Mouse (Mus musculus): ENCODE data around the gene Eva1c. TPM values are rescaled to one million over a fixed set of nuclear protein-coding genes. Genes with fewer than 3 reads are reported as not detected.

Gene Eva1c
- polyA plus RNA-seq (2015; fragmentation: Nextera tagmentation; extraction: Ambion mirVana) = 2.6 and 3.5 TPM in 2 replicates

GRCm38 (mm10) chr16:90826457-90826856, at the start of gene Eva1c:
Eva1c (plus strand) TSS chr16:90826719.
- no peaks in the 10 kb centered on the region for H3K36me3 ChIP-seq
- no peak within 1 kb of the TSS for H3K4me3 ChIP-seq (replicated peaks)
- peaks cover 19% of the 10 kb centered on the region for H3K4me1 ChIP-seq
- peaks cover 24% of the 10 kb centered on the region for H3K27me3 ChIP-seq (replicated peaks)
- no peaks in the 10 kb centered on the region for H3K9me3 ChIP-seq (replicated peaks)
- no peak for ATAC-seq (ENCODE audit: low FRiP score)
- H3K27ac ChIP-seq (replicated peaks) = no peak within 1 kb of the TSS
- no peak within 1 kb of the TSS for H3K4me2 ChIP-seq
- no peak within 1 kb of the TSS for H3K9ac ChIP-seq (replicated peaks)
- WGBS = 69% methylated on average over 7 of the region's 7 CpGs

DNA sequence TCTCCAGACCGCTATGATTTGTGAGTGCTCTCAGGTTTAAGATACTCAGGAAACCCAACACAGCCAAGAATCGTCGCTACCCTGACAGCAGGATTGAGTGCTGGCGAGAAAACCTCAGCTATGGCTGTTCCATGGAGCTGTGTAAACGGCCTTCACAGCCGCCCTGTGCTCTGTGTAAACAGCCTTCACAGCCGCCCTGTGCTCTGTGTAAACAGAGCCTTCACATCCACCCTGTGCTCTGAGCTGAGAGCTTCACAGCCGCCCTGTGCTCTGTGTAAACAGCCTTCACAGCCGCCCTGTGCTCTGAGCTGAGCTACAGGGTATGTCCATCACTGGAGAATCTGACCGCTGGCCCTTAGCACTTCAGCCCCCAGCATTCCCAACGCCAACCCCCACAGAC, 46.7 kb upstream of the Eva1c start:
- Histone ChIP-seq H3K27me3 (replicated peaks) (no peaks in the 10 kb centered on the region), H3K4me3 (replicated peaks) (no peak overlapping the region), H3K4me1 (no peaks in the 10 kb centered on the region), H3K4me2 (no peak overlapping the region), H3K9me3 (replicated peaks) (no peaks in the 10 kb centered on the region), H3K27ac (replicated peaks) (no peak overlapping the region), H3K9ac (replicated peaks) (no peak overlapping the region), H3K36me3 (peaks cover 98% of the 10 kb centered on the region)
- 75% methylated on average over 11 of the region's 11 CpGs for WGBS
- ATAC-seq (ENCODE audit: low FRiP score) = no peak

- Histone ChIP-seq H3K4me3 (replicated peaks) (no peak overlapping the region), H3K4me2 (no peak overlapping the region), H3K9ac (replicated peaks) (no peak overlapping the region), H3K36me3 (peaks cover 97% of the 10 kb centered on the region), H3K4me1 (no peaks in the 10 kb centered on the region), H3K27ac (replicated peaks) (no peak overlapping the region), H3K27me3 (replicated peaks) (no peaks in the 10 kb centered on the region), H3K9me3 (replicated peaks) (no peaks in the 10 kb centered on the region)
- ATAC-seq (ENCODE audit: low FRiP score) = no peak
- WGBS = 94% methylated on average over 11 of the region's 11 CpGs
Observed at GRCm38 (mm10) chr16:90783302-90783701, 43.2 kb upstream of the Eva1c start.

DNA sequence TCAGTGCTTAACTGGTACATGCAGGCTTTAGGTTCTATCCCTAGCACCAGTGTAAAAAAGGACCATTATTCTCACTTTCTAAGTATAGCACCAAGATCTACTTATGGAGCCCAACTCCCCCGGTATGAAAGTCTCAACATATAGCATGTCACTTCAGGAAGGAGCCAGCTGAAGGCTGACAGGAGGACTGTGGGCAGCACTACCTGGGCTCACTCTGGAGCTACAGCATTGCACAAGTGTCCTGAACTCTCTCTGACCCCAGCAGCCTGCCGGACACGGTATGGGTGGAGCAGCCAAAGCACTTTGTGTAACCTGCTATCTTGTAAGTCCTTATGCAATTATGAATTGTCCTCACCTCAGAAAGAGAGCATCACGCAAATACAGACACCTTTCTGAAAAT, 41.3 kb upstream of the Eva1c start:
- H3K4me3 ChIP-seq (replicated peaks) = no peak overlapping the region
- no peak for ATAC-seq (ENCODE audit: low FRiP score)
- peaks cover 97% of the 10 kb centered on the region for H3K36me3 ChIP-seq
- H3K9ac ChIP-seq (replicated peaks) = no peak overlapping the region
- H3K27ac ChIP-seq (replicated peaks) = no peak overlapping the region
- 94% methylated on average over 4 of the region's 4 CpGs for WGBS
- H3K9me3 ChIP-seq (replicated peaks) = no peaks in the 10 kb centered on the region
- no peaks in the 10 kb centered on the region for H3K4me1 ChIP-seq
- no peak overlapping the region for H3K4me2 ChIP-seq
- H3K27me3 ChIP-seq (replicated peaks) = no peaks in the 10 kb centered on the region

GRCm38 (mm10) chr16:90788580-90788979, 37.9 kb upstream of the Eva1c start:
- ATAC-seq (ENCODE audit: low FRiP score) = no peak
- Histone ChIP-seq H3K27me3 (replicated peaks) (no peaks in the 10 kb centered on the region), H3K36me3 (peaks cover 94% of the 10 kb centered on the region), H3K4me3 (replicated peaks) (no peak overlapping the region), H3K27ac (replicated peaks) (no peak overlapping the region), H3K9ac (replicated peaks) (no peak overlapping the region), H3K9me3 (replicated peaks) (no peaks in the 10 kb centered on the region), H3K4me2 (no peak overlapping the region), H3K4me1 (no peaks in the 10 kb centered on the region)
- 98% methylated on average over 6 of the region's 6 CpGs for WGBS

- no peak for ATAC-seq (ENCODE audit: low FRiP score)
- Histone ChIP-seq H3K4me1 (no peaks in the 10 kb centered on the region), H3K36me3 (peaks cover 92% of the 10 kb centered on the region), H3K27ac (replicated peaks) (no peak overlapping the region), H3K9ac (replicated peaks) (no peak overlapping the region), H3K9me3 (replicated peaks) (no peaks in the 10 kb centered on the region), H3K27me3 (replicated peaks) (no peaks in the 10 kb centered on the region), H3K4me3 (replicated peaks) (no peak overlapping the region), H3K4me2 (no peak overlapping the region)
- 82% methylated on average over 6 of the region's 6 CpGs for WGBS
Observed at GRCm38 (mm10) chr16:90790946-90791345, 35.6 kb upstream of the Eva1c start.

DNA sequence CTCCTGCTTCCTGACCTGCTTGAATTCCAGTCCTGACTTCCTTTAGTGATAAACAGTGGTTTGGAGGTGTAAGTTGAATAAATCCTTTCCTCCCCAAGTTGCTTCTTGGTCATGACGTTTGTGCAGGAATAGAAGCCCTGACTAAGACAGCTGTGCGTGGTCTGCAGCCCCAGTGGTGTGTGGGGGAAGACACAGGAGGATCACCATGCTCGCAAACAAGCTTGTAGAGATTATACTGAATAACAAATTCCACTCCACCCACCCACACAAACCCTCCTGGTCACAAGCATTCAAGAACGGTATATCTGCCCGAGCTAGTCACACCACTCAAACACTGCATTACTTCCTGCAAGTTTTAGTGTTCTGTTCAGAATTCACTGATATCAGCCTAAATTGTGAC, 34.5 kb upstream of the Eva1c start:
- WGBS = 94% methylated on average over 5 of the region's 5 CpGs
- Histone ChIP-seq H3K27me3 (replicated peaks) (no peaks in the 10 kb centered on the region), H3K36me3 (peaks cover 91% of the 10 kb centered on the region), H3K9me3 (replicated peaks) (no peaks in the 10 kb centered on the region), H3K4me2 (no peak overlapping the region), H3K4me1 (no peaks in the 10 kb centered on the region), H3K27ac (replicated peaks) (no peak overlapping the region), H3K4me3 (replicated peaks) (no peak overlapping the region), H3K9ac (replicated peaks) (no peak overlapping the region)
- no peak for ATAC-seq (ENCODE audit: low FRiP score)

DNA sequence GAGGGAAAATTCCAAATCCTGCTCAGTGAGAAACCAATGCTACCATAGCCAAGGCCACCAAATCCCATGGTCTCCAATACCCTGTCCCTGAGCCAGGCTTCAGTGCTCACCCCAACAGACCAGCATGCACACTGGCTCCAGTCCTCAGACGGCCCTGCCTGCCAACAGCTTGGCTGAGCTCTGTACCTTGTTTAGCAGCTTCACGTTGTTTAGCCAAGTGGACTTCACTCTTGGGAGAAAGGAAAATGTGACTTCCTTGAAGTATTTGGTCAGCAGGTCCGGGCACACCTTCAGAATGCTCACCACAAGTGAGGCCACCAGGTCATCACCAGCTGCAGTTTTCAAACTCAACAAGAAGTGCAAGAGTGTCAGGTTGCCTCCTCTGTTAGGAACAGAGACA, 34.0 kb upstream of the Eva1c start:
- Histone ChIP-seq H3K9ac (replicated peaks) (no peak overlapping the region), H3K4me1 (no peaks in the 10 kb centered on the region), H3K4me3 (replicated peaks) (no peak overlapping the region), H3K27me3 (replicated peaks) (no peaks in the 10 kb centered on the region), H3K4me2 (no peak overlapping the region), H3K36me3 (peaks cover 91% of the 10 kb centered on the region), H3K9me3 (replicated peaks) (no peaks in the 10 kb centered on the region), H3K27ac (replicated peaks) (no peak overlapping the region)
- ATAC-seq (ENCODE audit: low FRiP score) = no peak
- 91% methylated on average over 3 of the region's 3 CpGs for WGBS

DNA sequence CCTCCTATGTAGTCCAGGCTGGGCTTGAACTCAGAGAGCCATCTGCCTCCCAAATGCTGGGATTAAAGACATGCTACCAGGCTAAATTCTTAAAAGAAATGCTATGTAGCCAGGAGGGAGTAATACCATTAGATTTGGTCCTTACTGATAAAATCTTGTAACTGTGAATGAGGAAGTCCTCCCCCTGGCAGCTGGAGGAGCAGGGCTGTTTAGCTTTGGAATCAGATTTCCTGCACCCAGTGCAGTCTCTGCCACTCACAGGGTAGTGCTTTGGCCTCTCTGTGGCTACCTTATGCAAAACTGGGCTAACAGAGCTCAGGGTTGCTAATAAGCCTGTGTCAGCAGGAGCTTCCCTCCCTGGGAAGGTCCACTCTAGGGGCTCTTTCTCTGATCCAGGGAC, 31.8 kb upstream of the Eva1c start:
- Histone ChIP-seq H3K27me3 (replicated peaks) (no peaks in the 10 kb centered on the region), H3K9me3 (replicated peaks) (no peaks in the 10 kb centered on the region), H3K4me2 (no peak overlapping the region), H3K9ac (replicated peaks) (no peak overlapping the region), H3K27ac (replicated peaks) (no peak overlapping the region), H3K4me1 (no peaks in the 10 kb centered on the region), H3K4me3 (replicated peaks) (no peak overlapping the region), H3K36me3 (peaks cover 88% of the 10 kb centered on the region)
- ATAC-seq (ENCODE audit: low FRiP score) = no peak

DNA sequence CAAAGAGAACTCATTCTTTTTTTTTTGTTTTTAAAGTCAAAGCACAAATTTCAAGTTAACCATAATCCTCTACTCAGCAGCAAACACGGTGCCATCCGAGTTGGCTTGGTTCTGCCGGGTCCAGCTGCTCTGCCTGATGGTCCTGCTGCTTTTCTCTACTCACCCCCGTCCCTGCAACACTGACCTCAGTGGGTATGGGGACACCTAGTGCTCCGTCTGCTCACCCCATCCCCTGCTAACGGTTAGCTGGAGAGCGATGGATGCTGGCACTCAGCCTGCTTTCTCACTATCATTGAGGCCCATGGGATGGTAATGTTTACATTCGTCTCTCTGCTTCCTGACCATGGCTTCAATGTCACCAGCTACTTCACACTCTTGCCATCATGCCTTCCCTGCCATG, 28.1 kb upstream of the Eva1c start:
- Histone ChIP-seq H3K4me1 (no peaks in the 10 kb centered on the region), H3K27ac (replicated peaks) (no peak overlapping the region), H3K9ac (replicated peaks) (no peak overlapping the region), H3K27me3 (replicated peaks) (no peaks in the 10 kb centered on the region), H3K4me2 (no peak overlapping the region), H3K36me3 (peaks cover 80% of the 10 kb centered on the region), H3K4me3 (replicated peaks) (no peak overlapping the region), H3K9me3 (replicated peaks) (no peaks in the 10 kb centered on the region)
- WGBS = 91% methylated on average over 8 of the region's 8 CpGs
- ATAC-seq (ENCODE audit: low FRiP score) = no peak

- Histone ChIP-seq H3K27me3 (replicated peaks) (no peaks in the 10 kb centered on the region), H3K9me3 (replicated peaks) (no peaks in the 10 kb centered on the region), H3K27ac (replicated peaks) (no peak overlapping the region), H3K4me2 (no peak overlapping the region), H3K36me3 (peaks cover 81% of the 10 kb centered on the region), H3K4me1 (no peaks in the 10 kb centered on the region), H3K4me3 (replicated peaks) (no peak overlapping the region), H3K9ac (replicated peaks) (no peak overlapping the region)
- 88% methylated on average over 5 of the region's 5 CpGs for WGBS
- ATAC-seq (ENCODE audit: low FRiP score) = no peak
Observed at GRCm38 (mm10) chr16:90798848-90799247, 27.7 kb upstream of the Eva1c start.

DNA sequence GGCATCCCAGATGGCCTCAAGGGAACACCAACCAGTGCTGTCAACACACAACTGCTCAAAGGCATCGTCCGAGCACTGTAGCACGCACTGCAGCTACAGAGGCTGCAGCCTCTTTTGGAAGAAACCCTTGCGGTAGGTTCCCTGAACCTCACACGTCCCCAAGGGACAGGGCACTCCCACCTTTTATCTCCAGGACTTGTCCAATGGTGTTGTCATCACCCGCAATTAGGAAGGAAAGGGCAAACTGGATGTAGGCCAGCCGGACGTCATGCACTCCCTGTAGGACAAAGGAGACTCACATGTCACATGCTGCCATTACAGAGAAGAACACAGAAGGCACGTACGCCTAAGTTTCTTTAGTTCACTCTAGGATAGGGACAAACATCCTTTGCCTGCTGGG, 26.7 kb upstream of the Eva1c start:
- Histone ChIP-seq H3K27me3 (replicated peaks) (no peaks in the 10 kb centered on the region), H3K4me3 (replicated peaks) (no peak overlapping the region), H3K9ac (replicated peaks) (no peak overlapping the region), H3K4me1 (no peaks in the 10 kb centered on the region), H3K27ac (replicated peaks) (no peak overlapping the region), H3K4me2 (no peak overlapping the region), H3K36me3 (peaks cover 82% of the 10 kb centered on the region), H3K9me3 (replicated peaks) (no peaks in the 10 kb centered on the region)
- WGBS = 90% methylated on average over 10 of the region's 10 CpGs
- ATAC-seq (ENCODE audit: low FRiP score) = no peak

GRCm38 (mm10) chr16:90801251-90801650, 25.3 kb upstream of the Eva1c start:
- Histone ChIP-seq H3K4me3 (replicated peaks) (no peak overlapping the region), H3K9me3 (replicated peaks) (no peaks in the 10 kb centered on the region), H3K27me3 (replicated peaks) (no peaks in the 10 kb centered on the region), H3K9ac (replicated peaks) (no peak overlapping the region), H3K36me3 (peaks cover 79% of the 10 kb centered on the region), H3K4me1 (no peaks in the 10 kb centered on the region), H3K4me2 (no peak overlapping the region), H3K27ac (replicated peaks) (no peak overlapping the region)
- 94% methylated on average over 5 of the region's 5 CpGs for WGBS
- no peak for ATAC-seq (ENCODE audit: low FRiP score)

All from neural tube, embryonic 15.5 days (tissue).